Mouse (Mus musculus) olfactory bulb, adult 2 months (tissue): ENCODE results near the gene Olfr39.

Experiments used
- CTCF ChIP-seq: fragments of 200-500 bp; IDR thresholded peaks from 2 replicates; pipeline ENCODE4 v1.5.1; 2012; ENCODE audit warnings: low read depth, mild to moderate bottlenecking, low read length, moderate library complexity; ENCODE audit not compliant: insufficient read depth
- POLR2A ChIP-seq: fragments of 200-500 bp; IDR thresholded peaks from 2 replicates; pipeline ENCODE4 v1.6.1; 2012; ENCODE audit warnings: mild to moderate bottlenecking, low read depth, low read length, moderate library complexity; ENCODE audit not compliant: insufficient read depth

GRCm38 (mm10) chr9:20335994-20336393, 53.8 kb downstream of the Olfr39 start, which contains the start of gene Olfr18:
- TF ChIP-seq POLR2A, result no peak
- TF ChIP-seq CTCF, result no peak
